Mouse (Mus musculus) spleen, postnatal 4 days (tissue): ENCODE data around the gene Slco1b2.
"Not testable (repeated sequence)": the region's sequence is repeated elsewhere in the genome, so short reads cannot be mapped to it uniquely, and the experiment has no call there.

Experiments used
- DNase-seq, 2 experiments: peaks; one replicate each; pipeline ENCODE4 v3.0.0; 2022; ENCODE audit warnings: low spot score in 2 of 2

Slco1b2 gene

GRCm38 (mm10) chr6:141629291-141629690 is at the start of gene Slco1b2:
Gene Slco1b2 (plus strand): TSS chr6:141629518.
- no peak for DNase-seq

DNA sequence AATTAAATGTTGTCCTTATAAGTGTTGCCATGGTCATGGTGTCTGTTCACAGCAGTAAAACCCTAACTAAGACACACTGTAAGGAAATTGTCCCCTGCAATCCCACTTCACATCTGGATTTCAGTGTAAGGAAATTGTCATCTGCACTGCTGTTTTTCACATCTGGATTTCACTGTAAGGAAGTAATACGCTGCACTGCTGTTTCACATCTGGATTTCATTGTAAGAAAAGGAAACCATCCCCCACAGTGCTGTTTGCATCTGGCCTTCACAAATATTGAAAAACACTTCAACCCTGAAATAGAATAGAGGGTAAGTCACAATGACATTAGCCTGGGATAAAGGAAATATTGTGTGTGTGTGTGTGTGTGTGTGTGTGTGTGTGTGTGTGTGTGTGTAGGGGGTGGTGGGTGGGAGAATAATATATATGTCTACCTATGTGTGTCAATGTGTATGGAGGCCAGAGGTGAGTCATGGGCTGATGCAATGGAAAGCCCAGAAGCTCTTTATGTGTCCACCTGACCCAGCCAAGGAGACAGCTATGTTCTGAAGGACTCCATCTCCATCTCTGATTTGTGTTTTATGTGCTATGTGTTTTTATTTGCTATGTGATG is 44.4 kb upstream of the Slco1b2 start:
- DNase-seq: no peak

DNA sequence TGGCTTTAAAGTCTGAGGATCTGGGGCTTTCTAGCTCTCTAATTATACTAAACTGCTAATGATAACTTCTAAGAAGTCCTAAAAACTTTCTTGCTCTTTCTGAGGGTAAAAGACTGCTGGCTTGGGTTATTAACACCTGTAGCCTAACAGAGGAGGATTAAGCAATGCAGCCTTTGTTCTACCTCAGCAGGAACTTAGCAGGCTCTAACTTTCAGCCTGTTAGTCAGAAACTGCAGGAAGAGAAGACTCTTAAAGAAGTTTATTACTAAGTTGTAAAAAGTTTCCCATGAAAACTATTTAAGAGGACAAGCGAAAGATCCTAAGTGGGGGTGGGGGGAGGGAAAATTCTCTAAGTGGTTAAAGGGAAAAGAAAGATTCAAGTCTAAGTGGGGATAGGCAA is 39.3 kb upstream of the Slco1b2 start:
- DNase-seq: no peak

DNA sequence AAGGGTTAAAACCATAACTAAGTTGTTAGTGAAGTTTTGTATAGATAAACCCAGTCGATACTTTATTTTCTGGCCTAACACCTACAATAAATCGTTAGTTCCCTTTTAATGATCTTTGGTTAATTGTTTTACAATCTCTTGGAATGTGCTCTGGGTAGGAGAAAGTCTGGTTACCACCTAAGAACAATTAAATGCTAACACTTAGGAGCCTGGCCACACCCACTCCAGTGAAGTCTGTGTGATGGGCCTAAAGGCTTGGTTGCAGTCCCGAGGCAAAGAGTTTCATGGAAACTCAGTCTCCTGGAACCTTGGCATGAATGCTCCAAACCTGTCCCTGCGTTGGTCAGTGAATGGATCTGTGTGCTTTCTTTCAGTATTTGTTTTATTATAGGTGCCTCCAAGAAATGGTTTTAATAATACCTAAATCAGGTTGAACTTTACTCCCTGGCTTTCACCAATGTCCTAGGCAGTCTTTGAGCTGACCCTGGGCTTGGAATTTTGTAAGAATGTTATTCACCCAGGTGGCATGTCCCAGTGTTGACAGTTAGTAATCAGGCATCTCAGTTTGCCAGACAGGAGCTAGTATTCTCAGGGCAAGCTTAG is 38.6 kb upstream of the Slco1b2 start:
- DNase-seq: not testable (repeated sequence)

GRCm38 (mm10) chr6:141596081-141596480 is 33.2 kb upstream of the Slco1b2 start:
- no peak for DNase-seq

GRCm38 (mm10) chr6:141597037-141597436 is 32.3 kb upstream of the Slco1b2 start:
- no peak for DNase-seq

- DNase-seq: no peak
Observed at GRCm38 (mm10) chr6:141600940-141601339, 28.4 kb upstream of the Slco1b2 start.

DNA sequence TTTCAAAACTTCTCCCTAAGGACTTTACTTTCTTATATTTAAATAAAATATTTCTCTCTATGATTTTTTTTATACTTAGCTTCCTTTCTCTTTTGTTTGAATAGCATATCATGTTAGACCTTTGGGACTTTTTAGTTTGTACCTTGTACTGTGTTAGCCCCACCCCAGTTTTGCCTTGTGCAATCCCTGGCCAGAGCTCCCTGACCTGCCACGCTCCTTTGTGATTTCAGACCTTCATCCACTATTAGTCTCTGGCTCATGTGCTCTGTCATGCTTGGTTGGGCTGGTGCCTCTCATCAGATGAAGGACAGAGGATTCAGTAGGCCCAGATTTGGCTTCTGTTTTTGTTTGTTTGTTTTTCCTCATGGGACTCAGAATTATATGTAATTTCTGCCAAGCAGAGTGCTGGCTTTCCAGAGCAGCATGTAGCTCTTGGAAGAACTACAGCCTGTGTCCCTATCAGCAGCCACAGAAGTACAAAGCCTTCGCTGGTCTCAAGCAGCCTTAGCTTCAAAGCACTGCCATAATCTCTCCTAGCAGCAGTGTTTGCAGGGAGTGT is 18.5 kb upstream of the Slco1b2 start:
- no peak for DNase-seq

GRCm38 (mm10) chr6:141614017-141614416 is 15.3 kb upstream of the Slco1b2 start:
- DNase-seq: no peak

DNA sequence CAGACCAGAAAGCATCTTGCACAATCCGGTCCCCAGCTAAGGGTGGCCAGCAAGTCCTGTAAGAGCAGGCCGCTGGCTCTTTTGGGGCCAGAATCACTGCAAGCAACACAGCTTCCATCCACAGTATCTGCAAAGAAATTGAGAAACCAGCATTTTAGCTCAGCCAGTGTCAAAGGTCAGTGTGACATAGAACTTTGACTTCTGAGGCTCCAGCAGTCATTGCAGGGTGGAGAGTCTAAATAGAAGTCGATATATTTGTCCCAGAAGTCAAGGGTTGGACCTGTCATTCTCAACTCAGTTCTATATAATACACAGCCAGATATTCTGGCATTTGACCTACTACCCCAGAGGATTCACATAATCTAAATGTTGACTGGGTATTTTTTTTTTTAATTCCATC is 14.0 kb upstream of the Slco1b2 start:
- DNase-seq: no peak

- DNase-seq: no peak
Observed at GRCm38 (mm10) chr6:141632935-141633334, 3.6 kb downstream of the Slco1b2 start.

DNA sequence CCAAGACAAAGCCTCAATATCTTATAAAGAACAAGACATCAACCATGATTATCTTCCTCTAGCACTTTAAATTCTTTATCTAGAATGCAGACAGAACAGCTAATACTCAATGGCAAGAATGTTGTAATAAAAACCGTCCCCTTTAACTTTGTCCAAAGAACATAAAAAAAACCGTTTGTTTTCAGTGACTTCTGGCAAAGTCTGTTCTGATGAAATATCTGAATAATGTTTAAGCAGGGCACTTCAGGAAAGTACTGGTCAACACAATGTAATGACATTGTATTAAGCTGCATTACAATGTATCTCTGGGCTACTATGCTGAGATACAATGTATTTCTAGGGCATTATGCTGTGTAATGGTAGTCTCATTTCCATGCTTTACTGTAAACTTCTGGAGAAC is 5.9 kb downstream of the Slco1b2 start:
- no peak for DNase-seq

DNA sequence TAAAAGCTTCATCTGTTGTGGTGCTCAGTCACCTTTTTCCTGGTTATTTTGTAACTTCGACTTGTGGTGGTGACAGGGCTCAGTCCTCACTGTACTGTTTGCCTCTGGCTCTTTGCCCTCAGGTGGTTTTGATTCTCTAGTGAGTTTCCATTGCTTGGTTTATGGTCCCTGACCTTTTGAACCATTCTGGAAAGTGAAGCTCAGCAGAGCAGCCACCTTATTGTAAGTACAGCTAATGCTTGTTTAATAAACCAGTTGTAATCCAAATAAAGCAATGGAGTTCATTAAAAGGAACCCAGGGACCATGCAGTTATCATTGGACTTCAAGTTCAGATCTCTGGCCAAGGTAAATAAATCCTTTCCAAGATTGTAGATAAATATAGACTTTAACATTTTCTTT is 11.3 kb downstream of the Slco1b2 start:
- DNase-seq: no peak

DNA sequence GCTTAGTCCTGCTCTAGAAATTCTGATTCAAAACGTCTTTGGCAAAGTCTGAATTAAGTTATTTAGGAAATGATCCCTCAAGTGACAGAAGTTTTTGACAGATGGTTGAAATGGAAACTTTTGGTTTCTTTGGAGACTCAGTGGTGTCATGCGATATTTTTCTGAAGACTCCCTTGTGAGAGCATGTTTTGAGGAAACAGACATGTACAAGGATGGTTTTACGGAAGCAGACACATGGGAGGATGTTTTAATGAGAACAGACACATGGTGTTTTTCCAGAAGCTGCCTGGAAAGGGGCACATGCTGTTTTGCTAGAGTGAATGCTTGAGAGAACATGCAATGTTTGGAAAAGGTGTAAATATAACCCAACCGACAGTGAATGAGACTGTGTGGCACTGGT is 57.7 kb downstream of the Slco1b2 start:
- DNase-seq: no peak

- no peak for DNase-seq
Observed at GRCm38 (mm10) chr6:141691246-141691645, 61.9 kb downstream of the Slco1b2 start.
